14 mouse cellular contexts compared by ENCODE assay signal in genomic region chr2:158683038-158683413, GRCm38 (mm10). TPM values are rescaled to one million over a fixed set of nuclear protein-coding genes. Genes with fewer than 3 reads are reported as not detected.
DNase-seq lines count a peak whose midpoint lies in the region; ATAC-seq and TF ChIP-seq lines count a peak whose summit lies in the region.
"Had no signal": no experiment of that assay in that cellular context is flagged by ENCODE, and none has a peak within 500 bp of the region (broad histone marks: within the 10 kb centered on the region; RNA-seq: fewer than 3 reads in every experiment).

No protein-coding gene starts in this region.

- no peak for DNase-seq in gastrocnemius, adult 2 months
- DNase-seq in gastrocnemius, postnatal 36 days = no peak
- no peak for DNase-seq in lung, postnatal 0 days (ENCODE audit: low spot score)
- no peak for DNase-seq in right cerebral cortex, adult 18-20 months
- no peak for DNase-seq in T-cell, adult 2 months (ENCODE audit: low spot score)
- DNase-seq: cerebellum, adult 9-11 months; heart, adult 18-20 months had no signal

- ATAC-seq in lung, embryonic 16.5 days (ENCODE audit: low read depth) = peak; percentile 15; the same call in 1 of the 2 replicates
- no peak for ATAC-seq in lung, postnatal 0 days
- peak; percentile 73 for ATAC-seq in granulocyte monocyte progenitor cell, adult 5-6 weeks (replicated peaks; ENCODE audit: poor library complexity, severe bottlenecking)
- no peak for ATAC-seq in neural tube, embryonic 15.5 days (ENCODE audit: low FRiP score)
- ATAC-seq: intestine, postnatal 0 days; Patski had no signal

- no peak overlapping the region for H3K9ac ChIP-seq in lung, embryonic 16.5 days (ENCODE audit: low read length)
- H3K9ac ChIP-seq in lung, postnatal 0 days (replicated peaks; ENCODE audit: low read depth) = no peak overlapping the region
- no peak overlapping the region for H3K9ac ChIP-seq in neural tube, embryonic 15.5 days (replicated peaks)
- H3K9ac ChIP-seq: midbrain, embryonic 12.5 days had no signal

- peak overlapping the region; percentile 31; the same call in 1 of the 2 replicates for H3K27ac ChIP-seq in gastrocnemius, adult 2 months
- no peak overlapping the region for H3K27ac ChIP-seq in lung, embryonic 16.5 days (ENCODE audit: low read length)
- H3K27ac ChIP-seq in lung, postnatal 0 days (ENCODE audit: low read length) = no peak overlapping the region
- H3K27ac ChIP-seq in neural tube, embryonic 15.5 days (replicated peaks) = 0 out of 2 replicates have a peak overlapping the region, but pooled peaks have one; percentile 2
- H3K27ac ChIP-seq: midbrain, embryonic 12.5 days had no signal

- no peaks in the 10 kb centered on the region for H3K36me3 ChIP-seq in lung, embryonic 16.5 days (ENCODE audit: control insufficient read depth, insufficient read depth, low read length)
- no peaks in the 10 kb centered on the region for H3K36me3 ChIP-seq in lung, postnatal 0 days (ENCODE audit: insufficient read depth, low read length)
- no peaks in the 10 kb centered on the region for H3K36me3 ChIP-seq in neural tube, embryonic 15.5 days
- H3K36me3 ChIP-seq: midbrain, embryonic 12.5 days had no signal

- H3K4me1 ChIP-seq in lung, embryonic 16.5 days (replicated peaks; ENCODE audit: control insufficient read depth, insufficient read depth, low read length) = peaks cover 9% of the 10 kb centered on the region
- peaks cover 9% of the 10 kb centered on the region for H3K4me1 ChIP-seq in lung, postnatal 0 days (ENCODE audit: insufficient read depth, low read depth, low read length)
- H3K4me1 ChIP-seq in neural tube, embryonic 15.5 days = peaks cover 31% of the 10 kb centered on the region

- H3K27me3 ChIP-seq in lung, embryonic 16.5 days (ENCODE audit: control insufficient read depth, insufficient read depth, low read depth, low read length) = no peaks in the 10 kb centered on the region
- no peaks in the 10 kb centered on the region for H3K27me3 ChIP-seq in lung, postnatal 0 days (replicated peaks; ENCODE audit: insufficient read depth, low read length)
- H3K27me3 ChIP-seq in neural tube, embryonic 15.5 days (replicated peaks) = no peaks in the 10 kb centered on the region
- H3K27me3 ChIP-seq: midbrain, embryonic 12.5 days; Patski had no signal

- no peak overlapping the region for H3K4me2 ChIP-seq in lung, embryonic 16.5 days (ENCODE audit: low read depth, low read length)
- H3K4me2 ChIP-seq in lung, postnatal 0 days (replicated peaks; ENCODE audit: low read depth, low read length) = no peak overlapping the region
- H3K4me2 ChIP-seq in neural tube, embryonic 15.5 days = no peak overlapping the region
- H3K4me2 ChIP-seq: liver, embryonic 11.5 days; midbrain, embryonic 12.5 days had no signal

- H3K4me3 ChIP-seq in gastrocnemius, adult 2 months = no peak overlapping the region
- H3K4me3 ChIP-seq in lung, embryonic 16.5 days (ENCODE audit: low read length) = no peak overlapping the region
- no peak overlapping the region for H3K4me3 ChIP-seq in lung, postnatal 0 days (ENCODE audit: low read depth, low read length)
- no peak overlapping the region for H3K4me3 ChIP-seq in neural tube, embryonic 15.5 days (replicated peaks)
- H3K4me3 ChIP-seq: midbrain, embryonic 12.5 days had no signal

- intact Hi-C loops in gastrocnemius, adult 2 months (cut with DNase I) = no loop called here
- intact Hi-C loops in gastrocnemius, postnatal 36 days (cut with DNase I) = no loop called here

- H3K9me3 ChIP-seq in lung, embryonic 16.5 days (ENCODE audit: control insufficient read depth, low read length) = no peaks in the 10 kb centered on the region
- no peaks in the 10 kb centered on the region for H3K9me3 ChIP-seq in lung, postnatal 0 days (ENCODE audit: low read length)
- no peaks in the 10 kb centered on the region for H3K9me3 ChIP-seq in neural tube, embryonic 15.5 days (replicated peaks)
- H3K9me3 ChIP-seq: midbrain, embryonic 12.5 days had no signal

- WGBS in lung, embryonic 16.5 days = 15% methylated on average over 4 of the region's 4 CpGs
- WGBS in lung, postnatal 0 days = 10% methylated on average over 4 of the region's 4 CpGs
- 15% methylated on average over 4 of the region's 4 CpGs for WGBS in neural tube, embryonic 15.5 days

- no peak for TF ChIP-seq EP300 in lung, postnatal 0 days (IDR thresholded peaks at IDR 0.05)

- TF ChIP-seq CTCF in gastrocnemius, adult 2 months (IDR thresholded peaks at IDR 0.05) = no peak
- TF ChIP-seq CTCF in lung, postnatal 0 days (IDR thresholded peaks at IDR 0.05) = no peak

RNA-seq across cellular contexts. Expression of gene Ppp1r16b, which starts 17.8 kb away (rescaled TPM):
- 1 to 10 TPM; 3.1 to 4.1 TPM for total RNA-seq in gastrocnemius, adult 2 months (2021)
- 1 to 10 TPM; 3.5 to 3.6 TPM for total RNA-seq in gastrocnemius, postnatal 36 days (2021)
- 22.5 and 24.4 TPM in 2 replicates for polyA plus RNA-seq in lung, embryonic 16.5 days (2015; fragmentation: Nextera tagmentation; extraction: Ambion mirVana)
- 30.6 and 48.6 TPM in 2 replicates for polyA plus RNA-seq in lung, postnatal 0 days (2015; fragmentation: Nextera tagmentation; extraction: Ambion mirVana)
- total RNA-seq in granulocyte monocyte progenitor cell, adult 5-6 weeks (2014; fragmentation: Nextera tagmentation) = 0.21 TPM in 1 of 2 replicates, not detected in the other
- total RNA-seq in granulocyte monocyte progenitor cell, adult 5-6 weeks (2017) = 0.31 TPM in 1 of 2 replicates, not detected in the other
- 25.3 and 26.6 TPM in 2 replicates for polyA plus RNA-seq in neural tube, embryonic 15.5 days (2015; fragmentation: Nextera tagmentation; extraction: Ambion mirVana)

RNA-seq across cellular contexts. Expression of gene Actr5, which starts 58.3 kb away (rescaled TPM):
- total RNA-seq in gastrocnemius, adult 2 months (2021) = 1 to 10 TPM; 4.2 to 4.8 TPM
- total RNA-seq in gastrocnemius, postnatal 36 days (2021) = 1 to 10 TPM; 2.4 to 3.6 TPM
- polyA plus RNA-seq in lung, embryonic 16.5 days (2015; fragmentation: Nextera tagmentation; extraction: Ambion mirVana) = 4.9 and 7.2 TPM in 2 replicates
- 6.4 and 6.6 TPM in 2 replicates for polyA plus RNA-seq in lung, postnatal 0 days (2015; fragmentation: Nextera tagmentation; extraction: Ambion mirVana)
- total RNA-seq in granulocyte monocyte progenitor cell, adult 5-6 weeks (2014; fragmentation: Nextera tagmentation) = 15.6 and 18.5 TPM in 2 replicates
- 15.8 and 21.6 TPM in 2 replicates for total RNA-seq in granulocyte monocyte progenitor cell, adult 5-6 weeks (2017)
- 11.4 TPM in 2 replicates for polyA plus RNA-seq in neural tube, embryonic 15.5 days (2015; fragmentation: Nextera tagmentation; extraction: Ambion mirVana)

Comparison
In these comparisons a context has a peak if more than half of its experiments do, and no peak if none do; other contexts are left out.
1. ATAC-seq: peak in lung, embryonic 16.5 days (single experiment) and granulocyte monocyte progenitor cell, adult 5-6 weeks (single experiment); none in lung, postnatal 0 days (single experiment) and neural tube, embryonic 15.5 days (single experiment).
2. H3K27ac ChIP-seq: peak in gastrocnemius, adult 2 months (single experiment) and neural tube, embryonic 15.5 days (single experiment); none in lung, embryonic 16.5 days (single experiment) and lung, postnatal 0 days (single experiment).